Mouse (Mus musculus): Measurements from ENCODE around the gene Trim27. TPM values are rescaled to one million over a fixed set of nuclear protein-coding genes. Genes with fewer than 3 reads are reported as not detected.

Trim27 gene
- total RNA-seq, 2 experiments from 2014 or later: 102 to 225 TPM

- ATAC-seq (replicated peaks; ENCODE audit: low FRiP score, low TSS enrichment, poor library complexity, severe bottlenecking): peak; percentile 89
Observed at GRCm38 (mm10) chr13:21200043-21200999, 21.1 kb downstream of the Trim27 start.

GRCm38 (mm10) chr13:21215275-21215983 is 36.2 kb downstream of the Trim27 start:
- peak; percentile 89 for ATAC-seq (replicated peaks; ENCODE audit: low FRiP score, low TSS enrichment, poor library complexity, severe bottlenecking)

GRCm38 (mm10) chr13:21216781-21217180 is 37.5 kb downstream of the Trim27 start:
- ATAC-seq (replicated peaks; ENCODE audit: low FRiP score, low TSS enrichment, poor library complexity, severe bottlenecking): no peak

- ATAC-seq (replicated peaks; ENCODE audit: low FRiP score, low TSS enrichment, poor library complexity, severe bottlenecking): peak; percentile 69
Observed at GRCm38 (mm10) chr13:21221656-21222462, 42.6 kb downstream of the Trim27 start.

- ATAC-seq (replicated peaks; ENCODE audit: low FRiP score, low TSS enrichment, poor library complexity, severe bottlenecking): peak; percentile 91
Observed at GRCm38 (mm10) chr13:21222463-21223022, 43.3 kb downstream of the Trim27 start.

- ATAC-seq (replicated peaks; ENCODE audit: low FRiP score, low TSS enrichment, poor library complexity, severe bottlenecking): peak; percentile 43
Observed at GRCm38 (mm10) chr13:21223242-21223655, 44.0 kb downstream of the Trim27 start.

GRCm38 (mm10) chr13:21224376-21224775 is 45.1 kb downstream of the Trim27 start:
- ATAC-seq (replicated peaks; ENCODE audit: low FRiP score, low TSS enrichment, poor library complexity, severe bottlenecking): no peak

- ATAC-seq (replicated peaks; ENCODE audit: low FRiP score, low TSS enrichment, poor library complexity, severe bottlenecking): no peak
Observed at GRCm38 (mm10) chr13:21225206-21225605, 46.0 kb downstream of the Trim27 start.

GRCm38 (mm10) chr13:21226031-21226430 is 46.8 kb downstream of the Trim27 start:
- ATAC-seq (replicated peaks; ENCODE audit: low FRiP score, low TSS enrichment, poor library complexity, severe bottlenecking): no peak

- ATAC-seq (replicated peaks; ENCODE audit: low FRiP score, low TSS enrichment, poor library complexity, severe bottlenecking): peak; percentile 96
Observed at GRCm38 (mm10) chr13:21233732-21234705, 54.8 kb downstream of the Trim27 start.

- ATAC-seq (replicated peaks; ENCODE audit: low FRiP score, low TSS enrichment, poor library complexity, severe bottlenecking): no peak
Observed at GRCm38 (mm10) chr13:21236714-21237113, 57.5 kb downstream of the Trim27 start.

GRCm38 (mm10) chr13:21237161-21237560 is 57.9 kb downstream of the Trim27 start:
- ATAC-seq (replicated peaks; ENCODE audit: low FRiP score, low TSS enrichment, poor library complexity, severe bottlenecking): no peak

- peak; percentile 49; the same call in 1 of the 2 replicates for ATAC-seq (replicated peaks; ENCODE audit: low FRiP score, low TSS enrichment, poor library complexity, severe bottlenecking)
Observed at GRCm38 (mm10) chr13:21240788-21241187, 61.5 kb downstream of the Trim27 start.

- peak; percentile 73 for ATAC-seq (replicated peaks; ENCODE audit: low FRiP score, low TSS enrichment, poor library complexity, severe bottlenecking)
Observed at GRCm38 (mm10) chr13:21242408-21243125, 63.3 kb downstream of the Trim27 start.

GRCm38 (mm10) chr13:21243196-21243595 is 64.0 kb downstream of the Trim27 start:
- no peak for ATAC-seq (replicated peaks; ENCODE audit: low FRiP score, low TSS enrichment, poor library complexity, severe bottlenecking)

- ATAC-seq (replicated peaks; ENCODE audit: low FRiP score, low TSS enrichment, poor library complexity, severe bottlenecking): no peak
Observed at GRCm38 (mm10) chr13:21244089-21244488, 64.8 kb downstream of the Trim27 start.

All from megakaryocyte-erythroid progenitor cell, adult 5-6 weeks (primary cell).